Mouse (Mus musculus): ENCODE results near the gene Rhoh.

Rhoh gene

GRCm38 (mm10) chr5:65860281-65861000 lies 572 bp upstream of the Rhoh start:
- no peak for DNase-seq (ENCODE audit: low read depth, low spot score)

- DNase-seq (ENCODE audit: low read depth, low spot score): no peak
These were observed 1.4 kb downstream of the Rhoh start for GRCm38 (mm10) chr5:65862217-65862927.

- DNase-seq (ENCODE audit: low read depth, low spot score): no peak
These were observed 2.3 kb downstream of the Rhoh start for GRCm38 (mm10) chr5:65863349-65863749.

- DNase-seq (ENCODE audit: low read depth, low spot score): no peak
These were observed 3.5 kb downstream of the Rhoh start for GRCm38 (mm10) chr5:65864486-65864885.

GRCm38 (mm10) chr5:65864946-65865345 lies 3.9 kb downstream of the Rhoh start:
- DNase-seq (ENCODE audit: low read depth, low spot score): no peak

GRCm38 (mm10) chr5:65866591-65866990 lies 5.6 kb downstream of the Rhoh start:
- no peak for DNase-seq (ENCODE audit: low read depth, low spot score)

GRCm38 (mm10) chr5:65867380-65868116 lies 6.5 kb downstream of the Rhoh start:
- DNase-seq (ENCODE audit: low read depth, low spot score): no peak

GRCm38 (mm10) chr5:65868419-65868818 lies 7.4 kb downstream of the Rhoh start:
- DNase-seq (ENCODE audit: low read depth, low spot score): no peak

- DNase-seq (ENCODE audit: low read depth, low spot score): no peak
These were observed 8.6 kb downstream of the Rhoh start for GRCm38 (mm10) chr5:65869660-65870059.

- no peak for DNase-seq (ENCODE audit: low read depth, low spot score)
These were observed 10.4 kb downstream of the Rhoh start for GRCm38 (mm10) chr5:65871276-65871875.

- DNase-seq (ENCODE audit: low read depth, low spot score): no peak
These were observed 12.2 kb downstream of the Rhoh start for GRCm38 (mm10) chr5:65873212-65873611.

- no peak for DNase-seq (ENCODE audit: low read depth, low spot score)
These were observed 14.3 kb downstream of the Rhoh start for GRCm38 (mm10) chr5:65875269-65875668.

GRCm38 (mm10) chr5:65878367-65878766 lies 17.4 kb downstream of the Rhoh start:
- DNase-seq (ENCODE audit: low read depth, low spot score): no peak

- DNase-seq (ENCODE audit: low read depth, low spot score): no peak
These were observed 20.2 kb downstream of the Rhoh start for GRCm38 (mm10) chr5:65881254-65881653.

GRCm38 (mm10) chr5:65882476-65883205 lies 21.6 kb downstream of the Rhoh start:
- no peak for DNase-seq (ENCODE audit: low read depth, low spot score)

- DNase-seq (ENCODE audit: low read depth, low spot score): no peak
These were observed 22.3 kb downstream of the Rhoh start for GRCm38 (mm10) chr5:65883355-65883754.

- no peak for DNase-seq (ENCODE audit: low read depth, low spot score)
These were observed 24.9 kb downstream of the Rhoh start for GRCm38 (mm10) chr5:65885699-65886443.

- no peak for DNase-seq (ENCODE audit: low read depth, low spot score)
These were observed 27.1 kb downstream of the Rhoh start for GRCm38 (mm10) chr5:65888102-65888501.

GRCm38 (mm10) chr5:65888998-65889397 lies 28.0 kb downstream of the Rhoh start:
- DNase-seq (ENCODE audit: low read depth, low spot score): no peak

GRCm38 (mm10) chr5:65891251-65891826 lies 30.3 kb downstream of the Rhoh start:
- DNase-seq (ENCODE audit: low read depth, low spot score): no peak

Measured in retina, adult 2 months (tissue).